Mouse (Mus musculus) hindbrain, embryonic 16.5 days (tissue): Measurements from ENCODE around the gene 5330417H12Rik. TPM values are rescaled to one million over a fixed set of nuclear protein-coding genes. Genes with fewer than 3 reads are reported as not detected.

Experiments
- ATAC-seq: fragments of 200-750 bp; cut with Nextera tagmentation; 2 replicates; pipeline ENCODE4 v1.8.0; 2017; ENCODE audit warnings: moderate TSS enrichment, moderate library complexity
- H3K27ac ChIP-seq: fragments of 300-500 bp; sonication (generic); 2 replicates; pipeline ENCODE4 v1.5.1; 2014; ENCODE audit warnings: low read depth, mild to moderate bottlenecking, control low read depth, low read length, moderate library complexity
- H3K27me3 ChIP-seq: fragments of 300-500 bp; sonication (generic); replicated peaks from 2 replicates; pipeline ENCODE4 v1.6.1; 2014; ENCODE audit warnings: low read length; ENCODE audit not compliant: control insufficient read depth, insufficient read depth
- H3K36me3 ChIP-seq: fragments of 300-500 bp; sonication (generic); 2 replicates; pipeline ENCODE4 v1.6.1; 2014; ENCODE audit warnings: mild to moderate bottlenecking, low read length, moderate library complexity, mixed read lengths; ENCODE audit not compliant: control insufficient read depth, insufficient read depth
- H3K4me1 ChIP-seq: fragments of 300-500 bp; sonication (generic); 2 replicates; pipeline ENCODE4 v1.6.1; 2014; ENCODE audit warnings: low read depth, low read length; ENCODE audit not compliant: control insufficient read depth, insufficient read depth
- H3K4me2 ChIP-seq: fragments of 300-500 bp; sonication (generic); 2 replicates; pipeline ENCODE4 v1.6.1; 2014; ENCODE audit warnings: mild to moderate bottlenecking, low read length, control low read depth, moderate library complexity
- H3K4me3 ChIP-seq: fragments of 300-500 bp; sonication (generic); 2 replicates; pipeline ENCODE4 v1.5.1; 2014; ENCODE audit warnings: mild to moderate bottlenecking, low read length, control low read depth, moderate library complexity
- H3K9ac ChIP-seq: fragments of 300-500 bp; sonication (generic); 2 replicates; pipeline ENCODE4 v1.6.1; 2014; ENCODE audit warnings: low read depth, mild to moderate bottlenecking, control low read depth, low read length, moderate library complexity
- H3K9me3 ChIP-seq: fragments of 300-500 bp; sonication (generic); 2 replicates; pipeline ENCODE4 v1.6.1; 2014; ENCODE audit warnings: mild to moderate bottlenecking, low read length, moderate library complexity; ENCODE audit not compliant: control insufficient read depth
- WGBS: fragments of 180-500 bp; shearing (Covaris S2); extraction: QIAGEN DNeasy Blood & Tissue Kit; methylation state at CpG from one replicate; pipeline ENCODE4 v1.1.7; 2014; 5-methylcytosine and 5-hydroxymethylcytosine counted together
- polyA plus RNA-seq: library from polyadenylated mRNA; unstranded; fragments of >200 nt; fragmentation: Nextera tagmentation; extraction: Ambion mirVana; gene quantifications from 2 replicates; pipeline ENCODE4 v1.2.1, GENCODE M21; 2015

5330417H12Rik gene
- polyA plus RNA-seq, 1 experiment from 2014 or later: not detected

DNA sequence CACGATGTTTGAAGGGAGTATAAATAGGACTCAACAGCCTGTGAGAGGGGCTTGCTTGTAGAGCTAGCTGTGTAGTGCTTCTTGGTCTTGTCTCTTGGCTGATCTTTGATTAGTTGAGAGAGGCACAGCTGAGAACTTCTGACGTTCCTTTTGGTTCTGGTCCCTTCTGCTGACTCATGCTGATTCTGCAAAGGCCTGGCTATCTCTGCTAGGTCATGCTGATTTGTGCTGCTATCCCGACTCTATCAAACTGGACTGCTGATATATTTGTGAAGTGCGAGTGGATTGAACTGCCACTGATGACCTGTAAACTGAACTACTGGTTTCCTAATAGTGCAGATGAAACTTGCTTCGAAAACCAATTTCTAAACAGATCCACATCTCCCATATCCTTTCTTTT lies 14.1 kb downstream of the 5330417H12Rik start:
- no peak for ATAC-seq
- no peak overlapping the region for H3K4me2 ChIP-seq
- no peaks in the 10 kb centered on the region for H3K4me1 ChIP-seq
- no peak overlapping the region for H3K9ac ChIP-seq
- no peaks in the 10 kb centered on the region for H3K36me3 ChIP-seq
- WGBS: 97% methylated on average over 5 of the region's 5 CpGs
- H3K9me3 ChIP-seq: no peaks in the 10 kb centered on the region
- H3K27me3 ChIP-seq: no peaks in the 10 kb centered on the region
- H3K4me3 ChIP-seq: no peak overlapping the region
- H3K27ac ChIP-seq: no peak overlapping the region

- H3K9ac ChIP-seq: no peak overlapping the region
- no peak overlapping the region for H3K4me2 ChIP-seq
- no peak overlapping the region for H3K27ac ChIP-seq
- H3K4me3 ChIP-seq: no peak overlapping the region
- WGBS: 91% methylated on average over 2 of the region's 2 CpGs
- no peaks in the 10 kb centered on the region for H3K36me3 ChIP-seq
- no peaks in the 10 kb centered on the region for H3K9me3 ChIP-seq
- no peaks in the 10 kb centered on the region for H3K4me1 ChIP-seq
- no peaks in the 10 kb centered on the region for H3K27me3 ChIP-seq
- ATAC-seq: no peak
Measured at GRCm38 (mm10) chr7:107609622-107610255, 15.2 kb downstream of the 5330417H12Rik start.

GRCm38 (mm10) chr7:107607766-107608165 lies 17.2 kb downstream of the 5330417H12Rik start:
- WGBS: 76% methylated on average over 1 of the region's 1 CpGs
- no peak overlapping the region for H3K27ac ChIP-seq
- H3K9me3 ChIP-seq: no peaks in the 10 kb centered on the region
- H3K9ac ChIP-seq: no peak overlapping the region
- H3K4me1 ChIP-seq: no peaks in the 10 kb centered on the region
- H3K27me3 ChIP-seq: no peaks in the 10 kb centered on the region
- H3K4me3 ChIP-seq: no peak overlapping the region
- no peaks in the 10 kb centered on the region for H3K36me3 ChIP-seq
- H3K4me2 ChIP-seq: no peak overlapping the region
- no peak for ATAC-seq

- Histone ChIP-seq H3K4me1 (no peaks in the 10 kb centered on the region), H3K36me3 (no peaks in the 10 kb centered on the region), H3K27ac (no peak overlapping the region), H3K4me3 (no peak overlapping the region), H3K9ac (no peak overlapping the region), H3K9me3 (no peaks in the 10 kb centered on the region), H3K27me3 (no peaks in the 10 kb centered on the region), H3K4me2 (no peak overlapping the region)
- no peak for ATAC-seq
- WGBS: 43% methylated on average over 6 of the region's 6 CpGs
Measured at GRCm38 (mm10) chr7:107602913-107603312, 22.0 kb downstream of the 5330417H12Rik start.

DNA sequence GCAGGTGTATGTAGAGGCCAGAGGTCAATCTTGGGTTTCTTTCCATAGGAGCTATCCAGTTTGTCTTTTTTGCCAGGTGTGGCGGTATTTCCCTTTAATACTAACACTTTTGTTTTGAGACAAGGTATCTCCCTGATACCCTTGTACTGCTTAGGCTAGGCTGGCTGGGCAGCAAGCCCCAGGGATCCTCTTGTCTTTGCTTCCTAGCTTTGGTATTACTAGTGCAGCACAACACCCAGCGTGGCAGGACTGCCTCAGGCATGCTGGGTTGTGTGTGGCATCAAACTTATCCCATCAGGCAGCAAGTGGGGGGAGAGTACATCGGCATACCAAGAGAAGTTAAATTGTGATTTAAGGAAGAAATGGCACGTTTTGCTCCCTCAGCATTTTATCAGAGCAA lies 22.5 kb downstream of the 5330417H12Rik start:
- Histone ChIP-seq H3K9ac (no peak overlapping the region), H3K27ac (no peak overlapping the region), H3K9me3 (no peaks in the 10 kb centered on the region), H3K27me3 (no peaks in the 10 kb centered on the region), H3K4me1 (no peaks in the 10 kb centered on the region), H3K36me3 (no peaks in the 10 kb centered on the region), H3K4me3 (no peak overlapping the region), H3K4me2 (no peak overlapping the region)
- WGBS: 78% methylated on average over 4 of the region's 4 CpGs
- ATAC-seq: no peak

GRCm38 (mm10) chr7:107600651-107601050 lies 24.3 kb downstream of the 5330417H12Rik start:
- Histone ChIP-seq H3K9ac (no peak overlapping the region), H3K9me3 (no peaks in the 10 kb centered on the region), H3K4me1 (no peaks in the 10 kb centered on the region), H3K36me3 (no peaks in the 10 kb centered on the region), H3K27me3 (no peaks in the 10 kb centered on the region), H3K4me3 (no peak overlapping the region), H3K27ac (no peak overlapping the region), H3K4me2 (no peak overlapping the region)
- ATAC-seq: no peak
- 85% methylated on average over 5 of the region's 5 CpGs for WGBS

- Histone ChIP-seq H3K4me3 (no peak overlapping the region), H3K36me3 (no peaks in the 10 kb centered on the region), H3K27me3 (no peaks in the 10 kb centered on the region), H3K4me1 (peaks cover 11% of the 10 kb centered on the region), H3K9ac (no peak overlapping the region), H3K4me2 (no peak overlapping the region), H3K9me3 (no peaks in the 10 kb centered on the region), H3K27ac (no peak overlapping the region)
- 95% methylated on average over 3 of the region's 3 CpGs for WGBS
- ATAC-seq: no peak
Measured at GRCm38 (mm10) chr7:107597956-107598355, 27.0 kb downstream of the 5330417H12Rik start.

- Histone ChIP-seq H3K27me3 (no peaks in the 10 kb centered on the region), H3K4me3 (no peak overlapping the region), H3K4me1 (peaks cover 11% of the 10 kb centered on the region), H3K27ac (no peak overlapping the region), H3K9ac (no peak overlapping the region), H3K9me3 (no peaks in the 10 kb centered on the region), H3K4me2 (no peak overlapping the region), H3K36me3 (no peaks in the 10 kb centered on the region)
- ATAC-seq: no peak
Measured at GRCm38 (mm10) chr7:107596753-107597152, 28.2 kb downstream of the 5330417H12Rik start.

DNA sequence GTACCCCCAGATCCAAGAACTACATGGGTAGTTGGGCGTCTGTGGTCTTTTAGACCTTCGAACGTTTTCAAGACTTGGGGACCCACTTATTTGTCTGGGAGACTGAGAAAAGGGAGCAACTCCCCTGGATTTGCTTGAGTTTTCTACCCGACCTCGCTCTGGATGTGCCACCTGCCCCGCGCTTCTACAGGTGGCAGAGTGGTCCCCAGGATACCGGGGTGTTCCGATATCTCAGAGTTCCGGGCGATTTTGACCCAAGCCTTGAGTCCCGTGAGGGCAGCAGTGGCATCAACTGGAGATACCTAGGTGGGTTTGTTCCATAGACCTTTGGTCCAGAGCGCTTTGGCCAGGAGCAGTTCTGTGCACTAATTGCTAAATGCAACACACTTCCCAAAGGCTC lies 29.5 kb downstream of the 5330417H12Rik start:
- H3K36me3 ChIP-seq: no peaks in the 10 kb centered on the region
- H3K4me1 ChIP-seq: peaks cover 11% of the 10 kb centered on the region
- no peaks in the 10 kb centered on the region for H3K9me3 ChIP-seq
- H3K9ac ChIP-seq: peak overlapping the region; percentile 72
- peak overlapping the region; percentile 65 for H3K4me3 ChIP-seq
- ATAC-seq: no peak
- 13% methylated on average over 13 of the region's 13 CpGs for WGBS
- H3K4me2 ChIP-seq: peak overlapping the region; percentile 98
- no peaks in the 10 kb centered on the region for H3K27me3 ChIP-seq
- H3K27ac ChIP-seq: no peak overlapping the region
